Mouse (Mus musculus): ENCODE results near the gene Zfp287.

GRCm38 (mm10) chr11:62756456-62757142 is 24.9 kb upstream of the Zfp287 start:
- TF ChIP-seq CTCF (conservative IDR thresholded peaks at IDR 0.05; ENCODE audit: insufficient read depth, insufficient read length, low read depth, low read length) = peak; percentile 71
- no peak for TF ChIP-seq POLR2A (IDR thresholded peaks at IDR 0.05; ENCODE audit: low read depth, low read length)

Measured in kidney, adult 2 months (tissue).